Mouse (Mus musculus): Measurements from ENCODE around the gene Gm28035. TPM values are rescaled to one million over a fixed set of nuclear protein-coding genes. Genes with fewer than 3 reads are reported as not detected.

Gm28035 gene
- not detected in 2 replicates for total RNA-seq (2015; ENCODE audit: low replicate concordance)
- not detected in 2 replicates for total RNA-seq (2017; ENCODE audit: low replicate concordance)

DNA sequence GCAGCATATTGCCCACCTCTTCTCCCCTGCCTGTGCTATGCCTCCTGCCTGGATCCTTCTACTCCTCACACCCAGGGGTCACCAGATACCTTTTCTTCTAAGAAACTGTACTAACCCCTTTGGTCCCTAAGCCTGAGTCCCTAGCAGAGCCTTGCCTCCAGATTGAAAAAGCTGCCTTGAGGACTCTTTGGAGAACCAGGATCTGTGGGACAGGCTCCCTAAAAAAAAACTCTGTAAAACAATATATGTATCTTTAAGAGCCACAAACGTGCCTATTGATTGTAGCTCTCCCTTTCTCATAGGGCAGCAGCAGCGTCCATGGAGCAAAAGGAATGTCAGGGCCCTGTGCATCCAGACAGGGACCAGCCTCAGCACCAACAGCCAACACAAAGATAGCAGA lies at the start of gene Gm28035:
Gm28035 (plus strand) TSS at position 301 of the 400 bp plus-strand sequence.
- ATAC-seq (replicated peaks; ENCODE audit: low FRiP score, poor library complexity, severe bottlenecking), result no peak

DNA sequence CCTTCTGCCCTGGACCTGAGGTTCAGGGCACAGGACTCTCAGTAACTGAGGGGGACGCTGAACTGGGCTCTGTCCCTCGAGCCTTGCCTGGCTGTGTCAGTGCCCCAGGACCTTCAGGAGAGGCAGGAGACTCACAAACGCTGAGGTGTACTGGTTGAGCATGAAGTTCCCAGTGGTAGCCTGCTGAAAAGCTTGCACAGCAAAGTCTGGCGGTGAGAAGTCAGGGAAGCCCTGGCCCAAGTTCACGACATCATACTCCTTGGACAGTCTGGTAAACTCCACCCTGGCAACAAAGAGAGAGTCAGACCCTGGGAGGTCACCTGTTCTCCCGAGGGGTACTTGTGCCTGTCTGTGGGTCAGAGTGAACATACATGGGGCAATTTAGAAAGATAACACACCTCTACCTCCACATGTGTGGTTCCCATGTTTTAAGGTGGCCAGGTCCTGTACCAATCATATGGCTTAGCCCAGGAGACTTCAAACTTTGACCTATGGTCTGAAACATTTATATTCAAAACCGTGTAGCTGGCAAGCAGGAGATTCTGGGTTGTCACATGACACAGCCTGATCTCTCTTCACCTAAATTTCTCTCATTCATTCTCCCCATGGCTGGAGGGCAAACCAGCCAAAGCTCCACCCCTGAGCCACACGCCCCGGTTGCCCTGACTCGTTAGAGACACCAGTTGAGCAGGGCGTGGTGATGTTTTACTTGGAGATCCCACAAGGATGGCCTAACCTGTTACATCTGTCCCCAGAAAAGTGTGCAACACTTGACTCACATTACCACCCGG lies 48.4 kb upstream of the Gm28035 start:
- no peak for ATAC-seq (replicated peaks; ENCODE audit: low FRiP score, poor library complexity, severe bottlenecking)

DNA sequence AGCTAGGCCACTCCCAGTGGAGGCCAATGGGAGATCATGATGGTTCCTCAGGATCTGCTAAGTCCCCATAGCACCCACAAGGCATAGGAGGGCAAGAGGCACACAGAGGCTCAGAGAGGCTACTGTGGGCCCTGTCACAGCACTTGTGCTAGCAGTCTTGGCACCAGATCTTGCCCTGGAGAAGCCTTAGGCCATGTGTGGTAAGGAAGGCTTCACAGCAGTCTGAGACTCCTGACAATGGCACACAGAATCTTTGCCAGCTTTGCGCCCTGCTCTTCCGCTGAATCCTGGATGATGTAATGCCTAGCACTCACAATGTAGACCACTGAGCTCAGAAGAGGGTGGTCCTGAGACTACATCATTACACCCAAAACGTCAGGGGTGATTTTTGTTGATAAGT lies 45.7 kb upstream of the Gm28035 start:
- no peak for ATAC-seq (replicated peaks; ENCODE audit: low FRiP score, poor library complexity, severe bottlenecking)

DNA sequence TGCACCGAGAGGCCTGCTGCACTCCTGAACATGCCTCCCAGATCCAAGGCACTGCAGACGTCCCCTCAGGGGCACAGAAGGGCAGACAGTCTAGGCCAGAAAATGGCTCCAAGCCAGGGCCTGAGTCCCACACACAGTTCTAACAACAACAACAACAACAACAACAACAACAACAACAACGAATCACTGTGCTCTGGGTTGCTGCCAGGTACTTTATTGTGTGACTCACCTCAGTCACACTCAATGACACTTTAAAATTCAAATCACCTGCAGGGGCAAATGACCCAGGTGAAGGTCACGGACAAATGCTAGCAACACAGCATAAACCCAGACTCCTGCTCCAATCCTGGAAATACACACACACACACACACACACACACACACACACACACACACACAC lies 42.3 kb upstream of the Gm28035 start:
- no peak for ATAC-seq (replicated peaks; ENCODE audit: low FRiP score, poor library complexity, severe bottlenecking)

DNA sequence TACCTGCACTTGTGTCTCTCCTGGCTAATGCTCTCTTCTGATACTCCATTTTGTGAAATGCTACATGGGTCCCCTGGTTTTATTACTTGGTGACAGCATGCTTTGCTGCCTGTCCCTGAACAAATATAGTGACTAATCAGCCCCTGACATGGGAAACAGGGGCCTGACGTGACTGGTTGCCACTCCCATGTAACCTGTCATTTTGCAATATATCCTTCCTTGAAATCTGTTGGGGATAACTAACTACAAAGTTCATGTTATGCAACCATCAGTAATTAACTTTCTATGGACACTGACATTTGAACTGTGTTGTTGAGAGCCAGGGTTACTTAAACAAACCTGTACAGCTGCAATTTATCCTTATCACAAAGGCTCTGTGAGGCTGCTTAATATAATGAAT lies 40.4 kb upstream of the Gm28035 start:
- no peak for ATAC-seq (replicated peaks; ENCODE audit: low FRiP score, poor library complexity, severe bottlenecking)

DNA sequence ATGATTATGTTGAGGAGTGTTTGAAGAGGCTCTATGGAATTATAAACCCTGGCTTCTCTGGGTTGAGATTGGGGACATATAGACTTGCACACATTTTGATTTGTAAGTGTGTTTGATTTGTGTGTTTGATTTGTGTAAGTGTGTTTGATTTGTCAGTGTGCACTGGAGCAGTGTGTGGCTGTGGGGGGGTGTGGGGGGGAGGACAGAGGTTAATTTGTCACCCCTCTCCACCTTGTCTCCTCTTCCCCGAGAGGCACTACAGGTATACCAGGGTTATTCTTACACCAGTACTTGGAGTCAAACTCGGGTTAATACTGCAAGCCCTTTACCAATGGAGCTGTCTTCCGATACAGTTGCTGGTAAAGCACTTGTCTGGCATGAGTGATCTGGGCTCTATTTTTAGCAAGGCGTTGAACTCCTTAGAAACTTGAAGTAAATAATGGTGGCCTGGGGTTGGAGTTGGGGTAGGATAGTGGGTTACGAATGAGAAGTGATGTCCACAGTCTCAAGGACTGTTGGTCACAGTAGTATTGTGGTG lies 39.9 kb upstream of the Gm28035 start:
- ATAC-seq (replicated peaks; ENCODE audit: low FRiP score, poor library complexity, severe bottlenecking), result no peak

DNA sequence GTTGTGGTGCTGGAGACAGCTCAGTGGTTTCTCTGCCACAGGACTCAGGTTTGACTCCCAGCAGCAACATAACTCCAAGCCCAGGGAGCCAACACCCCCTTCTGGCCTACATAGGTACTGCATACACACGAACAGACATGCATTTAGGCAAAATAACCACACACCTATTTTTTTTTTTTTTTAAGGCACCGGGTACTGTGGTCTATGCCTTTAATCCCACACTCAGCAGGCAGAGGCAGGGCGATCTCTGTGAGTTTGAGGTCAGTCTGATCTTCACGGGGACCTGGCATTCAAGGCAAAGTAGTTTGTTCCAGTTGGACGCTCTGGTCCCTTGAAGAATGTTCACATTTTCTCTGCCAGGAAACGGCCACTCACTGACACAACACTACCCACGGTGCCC lies 36.9 kb upstream of the Gm28035 start:
- ATAC-seq (replicated peaks; ENCODE audit: low FRiP score, poor library complexity, severe bottlenecking), result no peak

DNA sequence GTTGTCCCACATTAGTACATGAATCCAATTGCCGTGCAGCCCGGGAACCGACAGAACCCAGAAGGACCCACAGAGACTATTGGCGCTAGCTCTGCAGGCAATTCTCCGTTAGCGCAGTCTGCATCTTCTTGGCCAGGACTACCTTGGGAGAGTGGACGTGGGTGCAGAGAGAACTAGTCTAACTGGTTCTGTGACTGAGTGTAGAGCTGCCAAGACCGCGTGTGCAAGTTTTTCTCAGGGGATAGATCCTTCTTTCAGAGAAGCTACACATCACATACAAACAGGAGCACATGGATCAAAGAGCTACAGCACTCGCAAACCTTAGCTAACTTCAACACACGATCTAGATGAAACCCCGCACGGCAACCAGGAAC lies 35.1 kb upstream of the Gm28035 start:
- peak; percentile 42; the same call in 1 of the 2 replicates for ATAC-seq (replicated peaks; ENCODE audit: low FRiP score, poor library complexity, severe bottlenecking)

DNA sequence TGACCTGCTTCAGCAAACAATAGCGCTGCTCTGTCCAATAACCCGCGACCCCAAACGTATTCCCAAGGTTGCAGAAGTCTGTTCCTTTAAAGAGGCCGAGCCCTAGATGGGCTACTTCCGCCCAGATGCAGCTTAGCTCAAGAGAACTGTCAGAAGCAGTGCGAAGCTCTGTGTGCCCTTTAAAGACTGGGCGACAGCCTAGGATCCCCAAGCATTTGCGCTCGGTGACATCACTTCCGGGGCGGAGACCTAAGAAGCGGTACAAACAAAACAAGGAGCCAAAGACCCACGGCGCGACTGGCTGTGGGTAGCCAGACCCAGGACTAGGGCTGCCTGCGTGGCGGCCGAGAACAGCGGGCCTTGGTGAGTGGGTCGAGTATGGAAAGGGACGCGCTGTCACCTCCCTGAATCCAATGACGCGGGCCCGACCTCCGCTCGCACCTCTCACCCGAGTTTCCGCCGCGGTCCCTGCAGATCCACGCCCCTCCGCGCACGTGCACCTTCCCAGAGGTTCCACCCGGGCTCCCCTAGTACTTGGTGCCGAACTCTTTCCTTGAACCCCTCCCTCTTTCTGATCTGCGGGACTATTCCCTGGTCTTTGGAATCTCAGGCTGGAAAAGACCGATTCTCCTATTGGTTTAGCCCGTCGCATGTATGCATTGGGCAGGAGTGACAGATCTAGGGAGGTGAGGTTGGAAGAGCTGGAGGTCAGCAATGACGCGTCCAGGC lies 34.6 kb upstream of the Gm28035 start, which contains the start of gene Kyat1:
Kyat1 (minus strand) TSS at position 219 of the 729 bp plus-strand sequence.
- peak; percentile 92 for ATAC-seq (replicated peaks; ENCODE audit: low FRiP score, poor library complexity, severe bottlenecking)

DNA sequence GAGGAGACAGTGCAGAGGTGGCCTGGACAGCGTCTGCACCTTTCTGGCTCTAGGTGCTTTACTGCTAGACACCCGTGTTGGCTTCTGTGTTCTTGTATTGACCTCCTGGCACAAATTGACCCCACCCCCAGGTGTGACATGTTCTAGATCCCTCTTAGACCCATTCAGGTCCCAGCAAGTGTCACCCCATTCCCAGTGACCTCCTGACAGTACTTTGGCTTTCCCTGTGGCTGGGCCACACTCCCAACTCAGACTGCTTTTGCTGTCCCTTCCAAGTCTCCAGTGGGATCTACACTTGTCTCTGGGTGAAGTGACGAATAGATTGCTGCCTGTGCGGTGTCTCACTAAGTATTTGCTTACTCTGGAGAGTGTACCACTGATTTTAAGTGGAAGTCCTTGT lies 33.0 kb upstream of the Gm28035 start:
- ATAC-seq (replicated peaks; ENCODE audit: low FRiP score, poor library complexity, severe bottlenecking), result no peak

DNA sequence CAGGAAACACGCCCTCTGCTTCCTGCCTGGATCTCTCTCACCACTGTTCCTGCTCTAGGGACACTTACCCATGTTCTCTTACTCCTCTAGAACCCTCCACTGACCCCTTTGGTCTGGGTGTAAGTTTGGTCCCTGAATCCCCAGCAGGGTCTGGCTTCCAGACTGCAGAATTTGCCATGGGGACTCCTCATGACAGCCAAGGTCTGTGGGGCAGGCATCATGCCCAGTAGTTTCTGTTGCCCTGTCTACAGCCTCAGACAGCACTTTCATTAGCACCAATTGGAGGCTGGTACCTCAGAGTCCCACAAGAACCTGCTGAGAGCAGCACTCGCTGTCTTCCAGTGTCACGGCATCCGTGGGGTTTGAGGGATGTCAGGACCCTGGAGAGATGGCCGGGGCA lies 32.5 kb upstream of the Gm28035 start:
- no peak for ATAC-seq (replicated peaks; ENCODE audit: low FRiP score, poor library complexity, severe bottlenecking)

DNA sequence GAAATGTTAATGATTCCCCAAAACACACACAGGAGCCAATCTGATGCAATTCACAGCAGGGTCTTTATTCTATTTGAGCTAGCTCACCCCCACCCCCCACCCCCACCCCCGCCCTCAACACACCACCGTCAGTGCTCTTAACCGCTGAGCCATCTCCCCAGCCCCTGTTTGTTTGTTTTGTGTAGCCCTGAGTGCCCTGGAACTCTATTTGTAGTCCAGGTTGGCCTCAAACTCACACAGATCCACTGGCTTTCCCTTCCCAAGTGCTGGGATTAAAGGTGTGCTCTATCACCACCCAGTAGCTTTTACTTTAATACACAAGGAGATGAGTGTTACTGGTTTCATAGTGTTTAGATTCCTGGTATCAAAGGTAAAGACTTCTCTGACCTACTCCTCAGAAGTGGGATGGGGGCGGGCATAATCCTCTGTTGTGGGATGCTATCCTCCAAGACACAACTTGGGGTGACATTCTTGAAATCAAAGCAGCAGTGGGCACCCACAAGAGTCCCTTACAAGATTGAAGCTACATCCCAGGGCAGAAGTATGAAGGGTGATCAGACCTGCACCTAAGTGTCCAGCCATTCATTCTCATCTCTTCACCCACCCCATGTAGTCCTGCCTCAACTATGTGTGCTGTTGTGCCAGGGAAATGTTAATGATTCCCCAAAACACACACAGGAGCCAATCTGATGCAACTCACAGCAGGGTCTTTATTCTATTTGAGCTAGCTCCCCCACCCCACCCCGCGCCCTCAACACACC lies 28.8 kb upstream of the Gm28035 start:
- ATAC-seq (replicated peaks; ENCODE audit: low FRiP score, poor library complexity, severe bottlenecking), result no peak

DNA sequence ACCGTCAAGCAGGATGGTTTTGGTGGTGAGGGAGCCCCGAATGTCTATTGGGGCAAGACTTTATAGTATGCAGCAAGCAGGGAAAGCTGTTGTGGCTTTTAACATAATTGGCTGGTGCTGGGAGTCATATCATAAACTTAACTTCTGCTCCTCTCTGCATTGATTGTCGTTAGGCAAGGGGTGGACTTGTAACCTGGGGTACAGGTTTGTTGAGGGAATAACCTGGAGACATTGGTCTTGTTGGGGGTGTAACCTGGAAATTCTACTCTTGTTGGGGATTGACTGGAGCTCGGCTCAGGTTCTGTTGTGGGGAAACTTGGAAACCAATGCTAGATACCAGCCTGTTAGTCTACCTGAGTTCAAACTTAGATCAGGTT lies 28.2 kb upstream of the Gm28035 start:
- ATAC-seq (replicated peaks; ENCODE audit: low FRiP score, poor library complexity, severe bottlenecking), result no peak

DNA sequence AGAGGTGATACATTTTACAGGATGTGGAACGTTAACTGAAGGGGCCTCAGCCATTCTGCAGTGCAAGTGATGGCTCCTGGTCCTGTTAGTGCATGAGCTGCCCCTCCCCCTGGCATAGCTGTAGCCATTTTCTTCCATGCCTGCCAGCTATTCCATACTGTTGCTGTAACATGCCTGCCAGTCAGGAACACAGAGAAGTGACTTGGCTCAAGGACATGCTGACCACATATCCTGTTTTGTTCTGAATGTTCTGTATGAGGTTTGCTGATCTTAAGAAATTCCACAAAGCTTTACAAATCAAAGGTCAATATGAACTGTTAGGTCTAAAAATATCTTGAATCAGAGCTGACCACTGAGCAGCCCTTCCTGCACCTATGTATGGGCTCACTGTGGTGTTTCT lies 27.4 kb upstream of the Gm28035 start:
- ATAC-seq (replicated peaks; ENCODE audit: low FRiP score, poor library complexity, severe bottlenecking), result no peak

DNA sequence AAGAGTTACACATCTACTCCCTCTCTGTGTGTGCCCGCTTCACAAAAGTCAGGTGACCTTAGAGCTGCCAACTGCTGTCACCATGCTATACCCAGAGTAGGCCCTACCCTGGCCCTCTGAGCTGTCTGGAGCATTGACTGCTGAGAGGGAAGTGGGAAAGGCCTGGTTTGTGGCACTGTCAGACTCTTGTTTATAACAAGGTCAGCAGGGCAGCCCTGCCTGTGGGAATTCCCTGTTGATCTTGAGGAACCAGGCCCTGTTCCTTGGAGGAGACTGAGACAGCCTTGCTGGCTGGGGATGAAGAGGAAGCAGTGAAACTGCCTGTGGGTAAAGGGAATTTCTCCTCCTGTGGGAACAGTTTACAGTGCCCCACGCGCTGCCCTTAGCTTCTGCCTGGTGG lies 25.6 kb upstream of the Gm28035 start:
- no peak for ATAC-seq (replicated peaks; ENCODE audit: low FRiP score, poor library complexity, severe bottlenecking)

DNA sequence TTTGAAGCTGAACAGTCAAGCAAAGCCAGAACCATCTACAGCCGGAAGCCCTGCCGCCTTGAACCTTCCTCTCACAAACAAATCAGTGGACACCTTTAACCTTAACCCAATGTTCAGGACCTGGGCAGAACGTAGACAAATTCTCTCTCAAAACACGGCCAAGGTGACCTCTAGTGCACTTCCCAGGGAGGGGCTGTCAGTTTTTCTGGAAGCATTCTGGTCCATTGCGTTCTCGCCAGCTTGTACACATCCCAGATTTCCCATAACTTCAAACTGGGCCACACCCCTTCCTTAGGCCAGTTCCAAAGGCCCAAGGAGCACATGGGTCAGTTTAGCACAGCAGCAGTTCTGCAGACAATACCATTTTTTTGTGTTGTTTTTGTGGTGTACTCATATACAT lies 24.9 kb upstream of the Gm28035 start:
- no peak for ATAC-seq (replicated peaks; ENCODE audit: low FRiP score, poor library complexity, severe bottlenecking)

DNA sequence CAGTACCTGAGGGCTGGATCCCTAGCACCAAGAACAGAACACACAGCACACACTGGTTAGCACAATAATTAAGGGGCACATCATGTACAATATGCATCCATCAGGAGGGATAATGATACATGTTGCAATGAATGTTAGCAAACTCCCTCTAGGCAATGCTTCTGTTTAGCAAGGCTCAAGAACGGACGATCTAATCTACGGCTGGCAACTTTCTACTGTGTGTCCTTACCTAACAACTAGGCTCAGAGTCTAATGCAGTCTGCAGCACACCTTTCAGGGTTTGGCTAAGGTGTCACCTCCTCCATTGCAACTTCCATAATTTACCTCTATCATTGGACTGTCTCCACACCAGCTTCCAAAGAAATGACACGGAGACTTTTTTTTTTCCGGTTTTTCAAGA lies 24.1 kb upstream of the Gm28035 start:
- ATAC-seq (replicated peaks; ENCODE audit: low FRiP score, poor library complexity, severe bottlenecking), result no peak

DNA sequence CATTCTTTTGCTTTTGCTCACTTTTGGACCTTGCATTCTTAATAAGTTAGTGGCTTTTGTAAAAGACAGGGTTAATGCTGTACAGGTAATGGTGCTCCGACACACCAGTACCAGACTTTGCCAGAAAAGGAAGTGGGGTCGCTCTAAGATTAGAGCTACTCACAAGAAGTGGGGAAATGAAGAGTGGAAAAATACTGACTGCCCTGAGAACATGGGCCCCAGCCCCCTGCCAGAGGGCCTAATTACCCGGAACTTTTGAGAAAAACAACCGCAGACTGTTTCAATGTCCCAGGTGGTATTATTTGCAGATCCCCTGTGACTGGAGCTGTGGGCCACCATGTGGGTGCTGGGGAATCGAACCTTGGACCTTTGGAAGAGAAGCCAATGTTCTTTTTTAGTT lies 4.8 kb upstream of the Gm28035 start:
- ATAC-seq (replicated peaks; ENCODE audit: low FRiP score, poor library complexity, severe bottlenecking), result no peak

DNA sequence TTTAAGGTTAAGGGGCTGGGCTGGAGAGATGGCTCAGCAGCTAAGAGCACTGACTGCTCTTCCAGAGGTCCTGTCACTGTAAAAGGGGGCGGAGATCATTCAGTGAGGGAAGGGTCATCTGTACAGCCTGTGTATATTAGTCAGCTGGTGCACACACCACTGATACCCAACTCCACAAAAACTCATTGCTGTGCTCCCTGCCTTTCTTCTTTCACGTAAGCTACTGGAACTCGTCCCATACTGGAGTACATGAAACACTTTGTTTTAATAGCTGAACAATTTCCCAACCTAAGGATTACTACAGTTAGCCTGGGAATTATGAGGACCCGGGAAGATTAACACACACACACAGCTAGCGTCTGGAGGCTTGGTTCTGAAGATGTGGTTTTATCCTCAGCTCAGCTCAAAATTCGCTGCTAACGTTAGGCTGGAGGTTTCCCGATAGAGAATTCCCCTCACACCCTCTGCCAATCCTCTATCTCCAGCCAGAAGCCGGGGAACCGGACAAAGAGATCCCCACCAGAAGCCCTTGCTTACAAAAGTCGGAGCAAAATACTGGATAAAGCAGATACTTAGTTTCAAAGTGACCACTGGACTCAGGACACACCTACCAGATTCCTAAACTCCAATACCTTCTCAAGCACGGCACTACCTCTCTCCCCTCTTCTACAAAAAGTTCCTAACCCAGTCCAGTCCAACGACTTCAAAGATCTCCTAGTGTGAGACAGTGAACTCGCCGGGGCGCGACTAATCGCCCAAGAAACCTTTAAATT lies 3.8 kb upstream of the Gm28035 start:
- ATAC-seq (replicated peaks; ENCODE audit: low FRiP score, poor library complexity, severe bottlenecking), result no peak

Data from erythroblast, adult 5-6 weeks (primary cell).